Mouse (Mus musculus) forebrain, embryonic 11.5 days (tissue): ENCODE results near the gene Myzap. TPM values are rescaled to one million over a fixed set of nuclear protein-coding genes. Genes with fewer than 3 reads are reported as not detected.
A peak's percentile ranks its signal among the peaks of the same experiment; 100 is the strongest.

Experiments
- ATAC-seq: fragments of 200-750 bp; cut with Nextera tagmentation; replicated peaks from 2 replicates; pipeline ENCODE4 v1.8.0; 2017; ENCODE audit warnings: moderate TSS enrichment; ENCODE audit not compliant: low FRiP score
- DNase-seq: peaks from one replicate; pipeline ENCODE4 v3.0.0-alpha.2; 2017; ENCODE audit warnings: low spot score
- H3K27ac ChIP-seq: fragments of 300-500 bp; sonication (generic); 2 replicates; pipeline ENCODE4 v1.5.1; 2014; ENCODE audit warnings: low read depth, low read length
- H3K27me3 ChIP-seq: fragments of 300-500 bp; sonication (generic); 2 replicates; pipeline ENCODE4 v1.6.1; 2014; ENCODE audit warnings: mild to moderate bottlenecking, low read length, mixed read lengths; ENCODE audit not compliant: control insufficient read depth, insufficient read depth
- H3K36me3 ChIP-seq: fragments of 300-500 bp; sonication (generic); 2 replicates; pipeline ENCODE4 v1.6.1; 2014; ENCODE audit warnings: mild to moderate bottlenecking, low read length, moderate library complexity, mixed read lengths; ENCODE audit not compliant: control insufficient read depth, insufficient read depth
- H3K4me1 ChIP-seq: fragments of 300-500 bp; sonication (generic); replicated peaks from 2 replicates; pipeline ENCODE4 v1.6.1; 2014; ENCODE audit warnings: low read length, mixed read lengths; ENCODE audit not compliant: control insufficient read depth, insufficient read depth
- H3K4me2 ChIP-seq: fragments of 300-500 bp; sonication (generic); 2 replicates; pipeline ENCODE4 v1.6.1; 2014; ENCODE audit warnings: low read depth, mild to moderate bottlenecking, low read length, moderate library complexity, mixed read lengths; ENCODE audit not compliant: severe bottlenecking
- H3K4me3 ChIP-seq: fragments of 300-500 bp; sonication (generic); 2 replicates; pipeline ENCODE4 v1.5.1; 2014; ENCODE audit warnings: low read depth, low read length
- H3K9ac ChIP-seq: fragments of 300-500 bp; sonication (generic); 2 replicates; pipeline ENCODE4 v1.6.1; 2014; ENCODE audit warnings: low read length
- H3K9me3 ChIP-seq: fragments of 300-500 bp; sonication (generic); 2 replicates; pipeline ENCODE4 v1.6.1; 2016; ENCODE audit warnings: low read length, mixed read lengths; ENCODE audit not compliant: control insufficient read depth
- WGBS: fragments of 180-500 bp; shearing (Covaris S2); extraction: QIAGEN DNeasy Blood & Tissue Kit; methylation state at CpG from one replicate; pipeline ENCODE4 v1.1.7; 2014; 5-methylcytosine and 5-hydroxymethylcytosine counted together
- polyA plus RNA-seq: library from polyadenylated mRNA; unstranded; fragments of >200 nt; fragmentation: Nextera tagmentation; extraction: Ambion mirVana; gene quantifications from 2 replicates; pipeline ENCODE4 v1.2.1, GENCODE M21; 2014

Gene Myzap
- 4.2 and 4.3 TPM in 2 replicates for polyA plus RNA-seq

DNA sequence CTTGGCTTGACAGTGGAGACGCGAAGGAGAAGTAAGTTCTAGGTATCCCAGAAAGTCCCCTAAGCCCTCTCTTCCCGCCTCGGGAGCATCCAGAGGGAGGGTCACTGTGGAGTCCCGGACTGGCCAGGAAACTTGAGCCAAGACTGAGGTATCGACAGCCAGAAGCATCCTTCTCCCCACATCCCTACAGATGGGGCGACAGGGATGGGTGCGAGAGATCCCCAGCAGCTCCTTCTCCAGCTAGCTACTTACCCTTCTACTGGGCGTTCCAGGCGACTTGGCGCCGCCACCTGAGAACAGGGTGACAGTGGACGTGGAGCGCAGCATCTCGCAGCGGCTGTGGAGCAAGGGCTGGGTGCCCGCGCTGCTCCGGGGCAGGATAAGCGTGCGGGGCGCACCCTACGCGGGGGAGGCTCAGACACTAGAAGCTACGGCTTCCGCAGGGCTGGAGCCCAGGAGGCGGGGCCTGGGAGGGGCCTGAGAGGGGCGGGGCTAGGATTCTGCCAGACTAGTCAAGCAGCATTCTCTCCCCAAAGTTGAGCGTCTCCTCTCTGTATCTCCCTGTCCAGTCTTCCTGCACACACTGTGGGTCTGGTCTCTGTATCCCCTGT is at the start of gene Myzap:
Myzap (minus strand) TSS at position 423 of the 611 bp plus-strand sequence.
- H3K9me3 ChIP-seq, result no peaks in the 10 kb centered on the region
- peak; percentile 78 for ATAC-seq
- WGBS, result 2% methylated on average over 29 of the region's 29 CpGs
- H3K4me1 ChIP-seq, result no peaks in the 10 kb centered on the region
- H3K27ac ChIP-seq, result no peak within 1 kb of the TSS
- H3K4me2 ChIP-seq, result peak within 1 kb of the TSS; percentile 89
- H3K27me3 ChIP-seq, result no peaks in the 10 kb centered on the region
- H3K4me3 ChIP-seq, result peak within 1 kb of the TSS; percentile 43
- peak; percentile 88 for DNase-seq
- no peaks in the 10 kb centered on the region for H3K36me3 ChIP-seq
- peak within 1 kb of the TSS; percentile 52 for H3K9ac ChIP-seq

DNA sequence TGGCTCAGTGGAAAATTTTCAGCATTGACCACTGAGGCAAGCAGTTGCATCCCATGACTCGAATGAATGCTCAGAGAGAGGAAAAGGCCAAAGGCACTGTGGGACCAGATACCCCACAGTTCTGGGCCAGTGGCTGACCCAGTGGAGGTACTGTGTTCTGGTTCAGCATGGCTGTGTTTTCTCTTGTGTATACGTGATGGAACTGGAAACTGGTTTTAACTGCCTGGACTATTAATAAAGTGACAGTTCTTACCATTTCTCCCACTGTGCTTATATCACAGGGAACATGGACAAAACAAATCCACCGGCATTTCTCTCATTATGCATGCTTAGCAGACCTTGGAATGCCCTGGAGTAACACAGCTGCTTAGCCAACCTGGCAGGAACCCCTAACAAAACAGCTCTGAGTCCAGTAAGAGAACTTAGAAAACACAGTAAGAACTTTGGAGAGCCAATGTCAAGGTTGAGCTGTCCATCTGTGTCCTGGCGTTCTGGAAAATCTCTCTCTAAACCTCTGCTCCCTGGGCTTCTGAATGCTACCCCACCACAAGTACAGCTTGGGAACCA is 48.3 kb upstream of the Myzap start:
- DNase-seq, result no peak
- WGBS, result 87% methylated on average over 4 of the region's 4 CpGs

GRCm38 (mm10) chr9:71638198-71638597 is 46.0 kb upstream of the Myzap start:
- Histone ChIP-seq H3K9ac (no peak overlapping the region), H3K4me1 (no peaks in the 10 kb centered on the region), H3K36me3 (no peaks in the 10 kb centered on the region), H3K27ac (no peak overlapping the region), H3K4me2 (no peak overlapping the region), H3K9me3 (no peaks in the 10 kb centered on the region; the same call in 1 of the 2 replicates), H3K4me3 (no peak overlapping the region), H3K27me3 (no peaks in the 10 kb centered on the region)
- WGBS, result 72% methylated on average over 11 of the region's 11 CpGs
- DNase-seq (no peak), ATAC-seq (no peak)

More for the DNA sequence above, 48.3 kb upstream of the Myzap start:
- Histone ChIP-seq H3K9ac (no peak overlapping the region), H3K4me2 (no peak overlapping the region), H3K27ac (no peak overlapping the region), H3K4me3 (no peak overlapping the region), H3K4me1 (no peaks in the 10 kb centered on the region), H3K9me3 (no peaks in the 10 kb centered on the region; the same call in 1 of the 2 replicates), H3K36me3 (no peaks in the 10 kb centered on the region), H3K27me3 (no peaks in the 10 kb centered on the region)
- no peak for ATAC-seq

DNA sequence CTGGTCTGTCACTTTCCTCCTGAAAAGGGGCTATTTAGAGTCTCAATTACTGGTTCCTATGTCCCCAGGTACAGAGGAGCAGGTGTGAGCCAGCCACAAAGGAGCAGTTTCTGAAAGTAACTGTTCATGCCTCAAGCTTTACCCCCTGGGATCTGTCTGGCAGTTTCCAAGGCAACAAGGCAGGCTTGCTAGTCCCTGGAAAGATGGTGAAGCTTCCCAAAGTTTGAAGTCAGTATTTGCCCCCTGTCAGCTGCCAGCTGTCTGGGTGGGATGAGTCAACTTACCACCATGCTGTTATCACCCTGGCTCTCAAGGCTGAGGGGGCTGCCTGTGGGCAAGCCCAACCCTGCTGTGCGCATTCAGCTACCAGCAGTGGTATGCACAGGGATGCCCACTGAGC is 44.7 kb upstream of the Myzap start:
- Histone ChIP-seq H3K36me3 (no peaks in the 10 kb centered on the region), H3K27ac (no peak overlapping the region), H3K9ac (no peak overlapping the region), H3K9me3 (no peaks in the 10 kb centered on the region), H3K4me1 (no peaks in the 10 kb centered on the region), H3K27me3 (no peaks in the 10 kb centered on the region), H3K4me2 (no peak overlapping the region), H3K4me3 (no peak overlapping the region)
- ATAC-seq, result no peak
- 88% methylated on average over 1 of the region's 1 CpGs for WGBS
- DNase-seq, result no peak

GRCm38 (mm10) chr9:71635627-71636026 is 43.5 kb upstream of the Myzap start:
- H3K27ac ChIP-seq, result no peak overlapping the region
- no peaks in the 10 kb centered on the region for H3K4me1 ChIP-seq
- no peaks in the 10 kb centered on the region for H3K36me3 ChIP-seq
- no peaks in the 10 kb centered on the region for H3K27me3 ChIP-seq
- DNase-seq (no peak), ATAC-seq (no peak)
- 86% methylated on average over 1 of the region's 1 CpGs for WGBS
- H3K4me2 ChIP-seq, result no peak overlapping the region
- H3K4me3 ChIP-seq, result no peak overlapping the region
- no peaks in the 10 kb centered on the region for H3K9me3 ChIP-seq
- no peak overlapping the region for H3K9ac ChIP-seq

- no peaks in the 10 kb centered on the region for H3K9me3 ChIP-seq
- WGBS, result 92% methylated on average over 2 of the region's 2 CpGs
- no peak overlapping the region for H3K4me3 ChIP-seq
- no peak overlapping the region for H3K4me2 ChIP-seq
- H3K9ac ChIP-seq, result no peak overlapping the region
- no peaks in the 10 kb centered on the region for H3K36me3 ChIP-seq
- no peaks in the 10 kb centered on the region for H3K4me1 ChIP-seq
- no peak for DNase-seq
- no peak overlapping the region for H3K27ac ChIP-seq
- no peak for ATAC-seq
- H3K27me3 ChIP-seq, result no peaks in the 10 kb centered on the region
These were observed 42.8 kb upstream of the Myzap start for GRCm38 (mm10) chr9:71634916-71635315.

- no peaks in the 10 kb centered on the region for H3K27me3 ChIP-seq
- H3K4me3 ChIP-seq, result no peak overlapping the region
- no peaks in the 10 kb centered on the region for H3K9me3 ChIP-seq
- H3K36me3 ChIP-seq, result no peaks in the 10 kb centered on the region
- no peaks in the 10 kb centered on the region; the same call in 1 of the 2 replicates for H3K4me1 ChIP-seq
- ATAC-seq, result no peak
- 62% methylated on average over 6 of the region's 6 CpGs for WGBS
- no peak for DNase-seq
- no peak overlapping the region for H3K4me2 ChIP-seq
- no peak overlapping the region for H3K9ac ChIP-seq
- no peak overlapping the region for H3K27ac ChIP-seq
These were observed 36.8 kb upstream of the Myzap start for GRCm38 (mm10) chr9:71628921-71629320.

- Histone ChIP-seq H3K4me2 (no peak overlapping the region), H3K9me3 (no peaks in the 10 kb centered on the region), H3K4me1 (no peaks in the 10 kb centered on the region; the same call in 1 of the 2 replicates), H3K4me3 (no peak overlapping the region), H3K9ac (no peak overlapping the region), H3K27me3 (no peaks in the 10 kb centered on the region), H3K36me3 (no peaks in the 10 kb centered on the region), H3K27ac (no peak overlapping the region)
- 81% methylated on average over 6 of the region's 6 CpGs for WGBS
- no peak for ATAC-seq
- no peak for DNase-seq
These were observed 36.1 kb upstream of the Myzap start for GRCm38 (mm10) chr9:71628286-71628685.

- no peak overlapping the region for H3K27ac ChIP-seq
- H3K4me3 ChIP-seq, result no peak overlapping the region
- no peak overlapping the region for H3K4me2 ChIP-seq
- H3K4me1 ChIP-seq, result no peaks in the 10 kb centered on the region; the same call in 1 of the 2 replicates
- H3K9ac ChIP-seq, result no peak overlapping the region
- no peaks in the 10 kb centered on the region for H3K36me3 ChIP-seq
- WGBS, result 87% methylated on average over 6 of the region's 6 CpGs
- ATAC-seq (no peak), DNase-seq (no peak)
- no peaks in the 10 kb centered on the region for H3K27me3 ChIP-seq
- no peaks in the 10 kb centered on the region for H3K9me3 ChIP-seq
These were observed 33.8 kb upstream of the Myzap start for GRCm38 (mm10) chr9:71625961-71626360.
